Mouse (Mus musculus): ENCODE data around the gene Akr1b10.

GRCm38 (mm10) chr6:34395897-34396296 is 11.9 kb downstream of the Akr1b10 start:
- TF ChIP-seq POLR2A (IDR thresholded peaks at IDR 0.05; ENCODE audit: insufficient read depth, low read depth, low read length) (no peak), CTCF (IDR thresholded peaks at IDR 0.05; ENCODE audit: insufficient read depth, low read depth, low read length) (no peak)
